Mouse (Mus musculus) gonadal fat pad, adult 2 months (tissue): ENCODE results near the gene Stk10. TPM values are rescaled to one million over a fixed set of nuclear protein-coding genes. Genes with fewer than 3 reads are reported as not detected.

Experiments used
- DNase-seq: peaks from one replicate; pipeline ENCODE4 v3.0.0-alpha.2; 2012; ENCODE audit warnings: low read depth
- polyA plus RNA-seq: library from polyadenylated mRNA; depleted of rRNA; stranded (reverse); fragments of >200 nt; gene quantifications from 2 replicates; pipeline ENCODE4 v1.2.3, GENCODE M21; 2012

The Stk10 gene
- polyA plus RNA-seq, 1 experiment, result 8.3 TPM

- no peak for DNase-seq
These were observed 17.0 kb downstream of the Stk10 start for GRCm38 (mm10) chr11:32550102-32550501.

DNA sequence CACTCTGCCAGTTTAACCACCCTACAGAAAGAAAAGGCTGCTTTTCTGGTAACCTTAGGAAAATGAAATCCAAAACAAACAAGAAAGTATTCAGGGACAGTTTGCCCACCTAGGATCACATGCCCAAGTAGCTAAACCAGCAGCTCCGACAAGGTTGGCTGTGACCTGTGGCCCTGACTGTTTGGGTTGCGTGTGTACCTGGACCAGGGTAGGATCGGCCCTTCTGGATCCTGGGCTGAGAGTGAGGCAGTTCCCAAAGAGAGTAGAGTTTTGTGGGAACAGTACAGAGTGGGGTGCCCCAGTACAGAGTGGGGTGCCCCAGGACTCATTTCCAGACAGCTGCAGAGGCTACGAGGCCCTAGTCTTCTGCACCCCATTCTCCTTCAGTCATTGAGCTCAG is 18.0 kb downstream of the Stk10 start:
- DNase-seq, result no peak

- DNase-seq, result no peak
These were observed 18.6 kb downstream of the Stk10 start for GRCm38 (mm10) chr11:32551579-32552297.

DNA sequence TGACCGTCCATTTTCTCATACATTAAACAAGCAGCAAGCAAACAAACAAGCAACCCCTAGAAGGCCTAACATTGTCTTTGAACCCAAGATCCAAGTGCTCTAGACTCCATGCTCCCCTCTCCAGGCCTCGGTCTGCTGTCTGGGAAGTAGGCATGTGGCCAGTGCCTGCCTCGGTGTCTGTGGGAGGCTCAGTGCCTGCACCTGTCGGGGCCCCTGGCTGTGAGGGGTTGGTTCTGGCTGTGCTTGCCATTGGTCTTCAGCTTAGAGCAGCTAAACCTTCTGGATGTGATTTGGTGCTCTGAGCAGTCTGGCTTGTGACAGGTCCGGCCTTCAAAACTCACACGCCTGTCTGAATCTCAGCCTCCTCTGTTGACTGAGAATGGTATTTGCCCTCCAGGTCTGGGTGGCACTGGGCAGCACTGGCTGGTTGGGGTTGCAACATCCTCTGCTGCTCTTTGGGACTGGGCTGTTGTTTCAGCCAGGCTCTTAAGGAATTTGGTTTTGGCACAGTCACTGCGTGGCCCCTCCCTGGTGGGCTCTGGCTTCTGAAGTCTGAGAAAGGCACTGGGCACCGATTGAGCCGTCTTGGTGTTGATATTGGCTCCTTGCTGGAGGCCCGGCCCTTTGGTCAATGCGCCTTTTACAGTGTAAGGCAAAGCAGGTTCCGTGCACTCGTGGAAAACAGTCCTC is 19.4 kb downstream of the Stk10 start:
- no peak for DNase-seq

DNA sequence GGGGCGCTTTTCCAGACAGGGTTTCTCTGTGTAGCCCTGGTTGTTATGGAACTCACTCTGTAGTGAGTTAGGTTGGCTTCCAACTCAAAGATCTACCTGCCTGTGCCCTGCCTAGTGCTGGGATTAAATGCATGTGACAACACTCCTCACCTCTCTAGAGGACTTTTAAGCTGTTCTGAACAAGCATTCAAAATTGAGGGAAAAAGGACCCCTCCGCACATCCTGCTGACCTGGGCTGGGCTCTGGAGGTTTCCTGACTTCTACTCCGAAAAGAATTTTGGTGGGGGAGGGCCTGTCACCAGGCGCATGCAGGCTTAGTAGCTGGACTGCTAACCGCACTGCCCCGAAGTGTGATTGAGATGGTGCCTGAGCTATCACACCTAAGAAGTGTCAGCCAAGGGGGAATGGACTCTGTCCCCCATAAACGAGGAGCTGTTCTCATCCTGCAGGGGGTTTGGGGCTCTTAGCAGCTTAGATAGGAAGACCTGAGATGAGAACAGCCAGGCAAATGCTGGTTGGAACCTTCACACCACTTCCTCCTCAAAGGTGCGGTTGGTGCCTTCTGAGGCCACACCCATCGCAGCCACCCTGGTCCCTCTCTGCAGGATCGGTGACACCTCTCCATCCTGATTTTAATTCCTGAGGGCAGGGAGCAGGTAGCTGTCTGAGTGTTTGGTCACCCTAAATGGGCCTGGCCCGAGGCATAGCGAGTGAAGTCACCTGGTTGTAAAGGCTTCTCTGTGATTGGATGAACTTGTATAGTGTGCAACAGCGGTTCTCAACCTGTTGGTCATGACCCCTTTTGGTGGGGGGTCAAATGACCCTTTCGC is 20.4 kb downstream of the Stk10 start:
- no peak for DNase-seq

GRCm38 (mm10) chr11:32554141-32555091 is 21.3 kb downstream of the Stk10 start:
- no peak for DNase-seq

DNA sequence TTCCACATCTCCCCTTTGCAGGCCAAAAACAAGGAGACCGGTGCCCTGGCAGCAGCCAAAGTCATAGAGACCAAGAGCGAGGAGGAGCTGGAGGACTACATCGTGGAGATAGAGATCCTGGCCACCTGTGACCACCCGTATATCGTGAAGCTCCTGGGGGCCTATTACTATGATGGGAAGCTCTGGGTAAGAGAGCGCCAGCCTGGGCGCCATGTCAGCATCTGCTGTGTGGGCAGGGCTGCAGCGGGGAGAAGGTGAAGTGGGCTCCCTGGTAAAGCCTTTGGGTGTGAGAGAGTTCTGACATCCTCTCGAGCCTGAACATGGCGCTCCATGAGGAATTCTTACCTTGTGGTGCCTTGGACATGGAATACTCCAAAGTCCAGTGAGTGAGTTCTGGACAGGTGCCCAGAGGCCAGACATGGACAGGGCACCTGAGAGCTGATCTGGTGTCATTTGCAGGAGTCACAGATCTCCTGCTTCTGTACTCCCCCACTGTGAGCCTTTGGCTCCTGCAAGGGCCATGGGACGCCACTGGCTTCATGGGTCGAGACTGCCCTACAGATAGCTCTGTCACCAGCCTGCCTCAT is 22.1 kb downstream of the Stk10 start:
- DNase-seq, result no peak

DNA sequence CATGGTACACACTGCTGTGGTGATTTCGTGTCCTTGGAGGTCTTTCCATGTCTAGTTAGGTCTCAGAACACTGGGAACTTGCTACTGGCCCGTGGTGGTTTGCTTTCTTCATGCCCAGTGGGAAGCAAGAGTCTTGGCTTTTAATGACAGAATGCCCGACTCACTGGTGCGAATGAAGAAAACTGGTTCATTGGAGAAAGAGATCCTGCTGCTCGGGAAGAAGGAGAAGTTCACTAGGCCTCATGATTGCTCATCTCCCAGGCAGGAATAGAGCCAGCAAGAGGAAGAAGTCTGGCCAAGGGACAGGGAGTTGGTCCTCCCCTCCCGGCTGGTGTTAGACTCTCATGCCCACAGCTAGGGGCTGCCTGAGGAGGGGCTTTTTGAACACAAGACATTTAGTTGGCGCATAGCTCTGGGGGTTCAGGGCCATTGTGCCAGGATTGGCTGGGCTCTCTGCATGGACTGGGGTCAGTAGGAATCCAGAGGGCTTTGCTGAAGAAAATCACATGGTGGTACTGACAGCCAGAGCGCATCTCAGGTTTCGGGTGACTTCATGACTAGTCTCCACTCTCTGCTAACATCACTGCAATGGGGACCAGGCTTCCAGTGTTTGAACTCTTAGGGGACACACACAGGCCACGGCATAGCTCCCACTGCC is 23.4 kb downstream of the Stk10 start:
- DNase-seq, result no peak

DNA sequence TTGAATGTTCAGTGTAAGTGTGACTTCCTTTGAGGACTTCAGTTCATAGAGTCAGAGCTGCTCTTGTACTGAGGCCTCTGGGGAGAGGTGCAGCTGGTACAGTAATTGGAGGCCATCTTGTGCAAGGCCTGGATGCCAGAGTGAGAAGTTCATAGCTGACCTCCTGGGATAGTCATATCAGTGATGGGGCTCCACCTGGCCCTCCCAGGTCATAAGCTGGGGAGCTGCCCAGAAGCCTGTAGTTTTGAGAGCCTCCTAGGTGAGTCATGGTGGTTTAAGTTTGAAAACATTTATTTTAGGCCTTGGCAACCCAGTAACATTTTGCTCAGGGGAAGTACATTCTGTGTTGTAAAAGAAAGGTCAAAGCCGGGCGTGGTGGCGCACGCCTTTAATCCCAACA is 24.9 kb downstream of the Stk10 start:
- no peak for DNase-seq

GRCm38 (mm10) chr11:32558677-32559076 is 25.6 kb downstream of the Stk10 start:
- DNase-seq, result no peak

DNA sequence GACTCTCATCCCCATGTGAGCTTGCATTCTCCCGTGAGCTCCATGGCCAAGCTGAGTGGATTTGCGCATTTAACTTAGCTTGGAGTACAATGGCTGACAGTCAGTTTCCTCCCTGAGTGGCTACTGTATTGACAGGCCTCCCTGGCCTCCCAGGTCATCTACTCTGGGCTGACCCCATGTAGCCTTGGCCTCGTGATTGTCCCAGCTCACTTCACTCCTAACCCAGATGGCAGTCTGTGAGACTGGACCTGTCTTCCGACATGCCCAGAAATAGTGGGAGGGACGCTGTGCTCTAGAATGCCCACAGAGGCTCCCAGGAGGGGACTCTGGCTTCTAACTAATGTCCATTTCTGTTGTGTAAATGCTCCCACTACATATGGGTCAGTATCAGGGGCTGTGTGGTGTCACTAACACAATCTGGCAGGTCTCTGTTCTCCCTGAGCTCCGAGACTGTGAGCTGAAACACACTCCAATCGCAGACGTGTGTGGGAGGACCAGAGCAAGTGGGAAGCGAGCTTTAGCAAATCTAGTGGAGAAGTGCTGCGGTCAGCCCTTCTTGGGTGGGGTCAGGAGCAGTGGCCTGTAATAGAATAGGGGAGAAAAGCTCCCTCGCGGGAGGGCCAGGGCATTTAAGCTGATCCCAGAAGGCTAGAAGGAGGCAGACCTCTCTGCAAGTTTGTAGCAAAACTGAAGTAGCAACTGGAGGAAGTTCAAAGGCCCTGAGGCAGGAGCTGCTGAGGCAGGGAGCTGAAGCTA is 27.1 kb downstream of the Stk10 start:
- no peak for DNase-seq

DNA sequence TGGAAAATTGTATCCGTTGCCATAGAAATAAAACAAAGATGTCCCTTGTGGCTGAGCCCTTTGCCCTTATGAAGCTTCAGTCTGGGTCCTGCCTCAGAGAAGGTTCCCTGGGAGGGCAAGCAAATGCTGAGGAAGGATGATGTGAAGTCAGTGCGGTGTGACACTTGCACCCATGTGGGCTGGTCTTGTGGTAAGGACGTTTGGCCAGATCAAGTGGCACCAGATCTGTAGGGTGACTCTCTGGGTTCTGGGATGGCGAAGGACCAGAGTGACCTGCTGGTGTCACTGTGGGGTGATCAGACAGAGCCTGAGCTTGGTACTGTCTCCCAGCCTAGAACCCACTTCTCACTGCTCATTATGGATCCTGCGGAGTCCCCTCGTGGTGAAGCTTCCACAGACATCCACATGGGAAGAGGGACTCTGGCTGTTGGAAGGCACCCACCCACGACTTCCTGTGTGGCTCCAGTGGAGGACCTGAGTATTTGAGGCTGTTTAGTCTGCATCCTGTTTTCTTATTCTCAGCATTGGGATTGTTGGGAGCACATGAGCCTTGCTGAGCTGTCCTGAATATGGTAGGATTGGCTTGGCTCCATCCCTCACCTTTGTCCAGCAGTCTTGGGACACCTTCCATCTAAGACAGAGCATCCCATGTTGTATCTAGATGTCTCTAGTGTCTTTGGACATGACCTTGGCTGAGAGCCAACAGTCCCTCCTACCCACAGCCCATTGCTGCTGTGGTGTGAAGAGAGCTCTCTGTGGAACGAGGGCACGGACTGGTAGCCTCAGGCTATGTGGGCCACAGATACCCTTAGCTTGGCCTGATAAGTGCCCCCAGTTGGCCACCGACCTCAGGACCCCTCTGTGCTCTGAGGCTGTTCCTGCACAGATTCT is 28.6 kb downstream of the Stk10 start:
- DNase-seq, result no peak

DNA sequence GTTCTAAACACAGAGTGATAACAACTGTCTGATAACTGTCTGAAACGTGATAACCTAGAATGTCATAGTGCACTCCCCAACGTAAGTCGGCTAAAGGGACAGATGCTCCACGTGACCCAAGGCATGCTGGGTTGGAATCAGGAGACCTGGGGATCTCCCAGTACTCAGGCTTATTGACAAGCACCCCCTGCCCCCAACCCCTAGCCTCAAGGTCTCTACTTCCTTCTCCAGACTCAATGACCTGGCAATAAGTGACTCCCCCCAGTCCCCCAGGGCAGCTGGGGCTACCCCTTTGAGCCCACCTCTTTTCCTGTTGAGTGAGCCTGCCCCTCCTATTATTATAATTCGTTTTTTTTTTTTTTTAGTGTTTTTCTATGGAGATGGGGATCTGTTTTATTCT is 29.6 kb downstream of the Stk10 start:
- no peak for DNase-seq

GRCm38 (mm10) chr11:32563660-32564059 is 30.6 kb downstream of the Stk10 start:
- no peak for DNase-seq

- DNase-seq, result no peak
These were observed 31.5 kb downstream of the Stk10 start for GRCm38 (mm10) chr11:32564629-32565028.

- DNase-seq, result no peak
These were observed 32.0 kb downstream of the Stk10 start for GRCm38 (mm10) chr11:32565088-32565487.

DNA sequence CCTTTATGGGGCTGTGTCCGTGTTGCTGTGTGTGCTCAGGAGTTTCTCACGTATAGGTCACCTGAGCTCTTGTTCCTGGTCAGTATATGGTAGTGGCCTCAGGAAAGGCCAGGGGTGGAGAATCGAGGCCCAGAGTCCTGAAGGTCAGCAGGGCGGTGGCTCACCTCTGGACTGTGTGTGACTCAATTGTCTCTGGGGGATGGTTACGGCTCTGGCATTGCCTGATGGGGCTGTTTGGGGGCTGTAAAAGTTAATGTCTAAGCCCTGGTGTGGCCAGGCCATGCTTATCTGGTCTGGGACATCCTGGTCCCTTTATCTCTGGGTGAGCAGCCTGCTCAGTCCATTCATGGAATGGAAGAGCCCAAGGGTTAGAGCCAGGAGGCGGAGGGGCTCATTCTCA is 33.1 kb downstream of the Stk10 start:
- DNase-seq, result no peak

- DNase-seq, result no peak
These were observed 34.1 kb downstream of the Stk10 start for GRCm38 (mm10) chr11:32567000-32567855.
